Mouse (Mus musculus) G1E (cell line): ENCODE measurements around the gene Gm44790. TPM values are rescaled to one million over a fixed set of nuclear protein-coding genes. Genes with fewer than 3 reads are reported as not detected.

Experiments
- ATAC-seq: 2 replicates; pipeline ENCODE4 v1.8.0; 2016; ENCODE audit warnings: mild to moderate bottlenecking; ENCODE audit not compliant: insufficient number of reproducible peaks, poor library complexity, low FRiP score, severe bottlenecking; ENCODE audit errors: extremely low read depth
- DNase-seq: peaks from one replicate; pipeline ENCODE4 v3.0.0; 2012; ENCODE audit warnings: low spot score
- H3K27me3 ChIP-seq: 2 replicates; pipeline ENCODE4 v1.6.1; 2012; ENCODE audit warnings: mild to moderate bottlenecking, low read length, inconsistent platforms; ENCODE audit not compliant: insufficient read depth
- H3K36me3 ChIP-seq: replicated peaks from 2 replicates; pipeline ENCODE3; 2012; ENCODE audit warnings: mild to moderate bottlenecking, inconsistent platforms
- H3K4me1 ChIP-seq: 2 replicates; pipeline ENCODE4 v1.6.1; 2012; ENCODE audit warnings: low read depth, low read length, inconsistent platforms, mixed read lengths; ENCODE audit not compliant: insufficient read depth
- H3K4me3 ChIP-seq: 2 replicates; pipeline ENCODE4 v1.5.1; 2012; ENCODE audit warnings: low read depth, mild to moderate bottlenecking, inconsistent platforms, low read length, moderate library complexity, mixed read lengths
- H3K9me3 ChIP-seq: replicated peaks from 2 replicates; pipeline ENCODE4 v1.6.1; 2012; ENCODE audit warnings: inconsistent platforms
- CTCF ChIP-seq: IDR thresholded peaks from 2 replicates; pipeline ENCODE4 v1.5.1; 2012; ENCODE audit warnings: low read depth, low read length, inconsistent platforms, mixed read lengths
- GATA1 ChIP-seq: IDR thresholded peaks from 2 replicates; pipeline ENCODE4 v1.6.1; 2012; ENCODE audit warnings: borderline replicate concordance, low read length, inconsistent platforms, mixed read lengths
- GATA2 ChIP-seq: IDR thresholded peaks from 2 replicates; pipeline ENCODE4 v1.6.1; 2012; ENCODE audit warnings: low read depth, low read length, inconsistent platforms, borderline replicate concordance
- POLR2AphosphoS5 ChIP-seq: IDR thresholded peaks from 2 replicates; pipeline ENCODE4 v1.6.1; 2012; ENCODE audit warnings: low read depth, low read length, inconsistent platforms; ENCODE audit not compliant: insufficient replicate concordance
- TAL1 ChIP-seq: conservative IDR thresholded peaks from 2 replicates; pipeline ENCODE4 v1.6.1; 2012; ENCODE audit warnings: low read depth, low read length, inconsistent platforms, mixed read lengths
- polyA plus RNA-seq: library from polyadenylated mRNA; stranded (reverse); fragments of >175 nt; gene quantifications from 2 replicates; pipeline ENCODE4 v1.2.3, GENCODE M21; 2012
- total RNA-seq, 2 experiments: library from RNA; stranded (forward) in 1 of 2; stranded (reverse) in 1 of 2; fragments of 200-1000 nt in 1 of 2; fragments of >200 nt in 1 of 2; fragmentation: Nextera tagmentation in 1 of 2; gene quantifications; 2 replicates each; pipeline ENCODE4 v1.2.3; 2014 to 2017

The Gm44790 gene
- total and polyA plus RNA-seq, 3 experiments, result 0.78 to 0.87 TPM; not detected in 1

DNA sequence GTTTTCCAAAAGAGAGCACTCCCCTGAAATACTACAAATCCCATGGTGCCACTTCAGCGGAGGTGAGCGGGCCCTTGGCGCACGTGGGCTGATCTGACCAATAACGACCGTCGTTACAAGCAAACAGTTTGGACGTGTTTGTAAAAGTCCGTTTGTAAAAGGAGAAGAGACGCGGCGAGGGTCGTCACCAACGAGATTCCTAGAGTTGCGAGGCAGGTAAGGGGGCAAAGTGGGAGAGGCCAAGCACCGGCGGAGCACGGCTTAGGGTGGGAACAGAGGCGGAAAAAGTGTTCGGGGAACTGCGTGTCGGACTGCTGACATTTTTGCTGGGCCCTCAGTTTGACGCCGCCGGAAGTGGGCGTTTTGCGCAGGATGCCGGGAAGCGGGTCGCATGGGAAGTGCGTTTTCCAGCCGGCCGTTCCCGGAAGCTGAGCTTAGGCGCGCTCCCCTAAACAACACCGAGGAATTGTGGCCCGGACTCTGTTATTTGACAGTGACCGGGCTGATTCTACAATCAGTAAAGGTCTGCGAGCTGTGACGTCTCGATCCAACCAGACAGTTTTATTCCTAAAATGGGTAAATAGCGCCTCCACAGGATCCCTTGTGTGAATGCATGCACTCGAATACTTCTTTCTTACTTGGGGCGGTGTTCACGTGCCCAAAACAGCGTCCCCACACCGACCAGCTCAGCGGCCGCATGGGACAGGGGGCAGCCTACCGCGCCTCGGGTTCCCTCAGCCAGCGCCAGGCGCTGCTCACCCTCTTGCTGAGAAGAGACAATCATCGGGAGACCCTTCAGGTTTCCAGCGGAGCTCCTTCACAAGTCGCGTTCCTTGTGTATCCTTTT is 12.0 kb downstream of the Gm44790 start, which contains the start of gene C87436:
TSS of gene C87436 (plus strand) at position 103 of the 847 bp plus-strand sequence.
- H3K4me1 ChIP-seq, result peaks cover 16% of the 10 kb centered on the region
- no peak for TF ChIP-seq TAL1
- 0 out of 2 replicates have a peak, but pooled peaks have one; percentile 6 for TF ChIP-seq CTCF
- no peak for TF ChIP-seq GATA2
- no peaks in the 10 kb centered on the region for H3K27me3 ChIP-seq
- no peaks in the 10 kb centered on the region for H3K9me3 ChIP-seq
- DNase-seq (peak; percentile 92), ATAC-seq (peak; percentile 81)
- peaks cover 64% of the 10 kb centered on the region for H3K36me3 ChIP-seq
- peak within 1 kb of the TSS; percentile 83 for H3K4me3 ChIP-seq

DNA sequence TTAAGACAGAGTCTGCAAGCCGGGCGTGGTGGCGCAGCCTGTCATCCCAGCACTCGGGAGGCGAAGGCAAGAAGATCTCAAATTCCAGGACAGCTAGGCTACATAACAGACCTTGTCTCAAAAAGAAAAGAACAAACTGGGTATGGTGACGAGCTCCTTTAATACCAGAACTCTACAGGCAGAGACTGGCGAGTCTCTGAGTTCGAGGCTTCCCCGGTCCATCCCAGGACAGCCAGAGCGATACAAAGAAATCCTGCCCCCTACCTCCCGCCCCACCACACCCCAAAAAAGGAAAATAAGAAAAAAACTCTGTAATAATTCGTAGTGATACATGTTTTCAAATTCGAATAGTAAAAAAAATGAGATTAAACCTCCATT is 12.7 kb downstream of the Gm44790 start:
- Histone ChIP-seq H3K9me3 (peaks cover 4% of the 10 kb centered on the region), H3K4me3 (peak overlapping the region; percentile 83), H3K4me1 (peaks cover 16% of the 10 kb centered on the region), H3K27me3 (no peaks in the 10 kb centered on the region), H3K36me3 (peaks cover 65% of the 10 kb centered on the region)
- no peak for ATAC-seq
- TF ChIP-seq CTCF (no peak), TAL1 (no peak), GATA1 (no peak), POLR2AphosphoS5 (no peak), GATA2 (no peak)
- DNase-seq, result peak; percentile 18

DNA sequence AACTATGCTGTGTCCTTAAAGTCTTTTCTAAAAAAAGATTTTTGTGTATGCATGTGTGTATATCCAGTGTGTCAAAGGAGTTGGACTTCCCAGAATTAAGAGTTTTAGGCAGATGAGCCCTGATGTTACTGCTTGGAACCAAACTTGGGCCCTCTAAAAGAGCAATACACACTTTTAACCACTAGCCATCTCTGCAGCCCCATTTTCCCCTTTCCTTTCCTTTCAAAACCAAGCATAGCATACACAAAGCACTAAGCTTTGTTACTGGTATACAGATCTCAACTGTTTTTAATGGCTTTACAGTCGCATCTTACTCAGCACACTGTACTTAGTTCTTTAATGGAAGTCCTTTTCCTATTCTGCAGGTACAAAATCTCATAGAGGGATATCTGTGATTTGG is 13.1 kb downstream of the Gm44790 start:
- H3K36me3 ChIP-seq, result peaks cover 65% of the 10 kb centered on the region
- no peaks in the 10 kb centered on the region for H3K27me3 ChIP-seq
- DNase-seq (no peak), ATAC-seq (no peak)
- peaks cover 9% of the 10 kb centered on the region for H3K9me3 ChIP-seq
- TF ChIP-seq POLR2AphosphoS5 (no peak), TAL1 (no peak), GATA2 (no peak)
- H3K4me3 ChIP-seq, result peak overlapping the region; percentile 83
- peaks cover 16% of the 10 kb centered on the region for H3K4me1 ChIP-seq

DNA sequence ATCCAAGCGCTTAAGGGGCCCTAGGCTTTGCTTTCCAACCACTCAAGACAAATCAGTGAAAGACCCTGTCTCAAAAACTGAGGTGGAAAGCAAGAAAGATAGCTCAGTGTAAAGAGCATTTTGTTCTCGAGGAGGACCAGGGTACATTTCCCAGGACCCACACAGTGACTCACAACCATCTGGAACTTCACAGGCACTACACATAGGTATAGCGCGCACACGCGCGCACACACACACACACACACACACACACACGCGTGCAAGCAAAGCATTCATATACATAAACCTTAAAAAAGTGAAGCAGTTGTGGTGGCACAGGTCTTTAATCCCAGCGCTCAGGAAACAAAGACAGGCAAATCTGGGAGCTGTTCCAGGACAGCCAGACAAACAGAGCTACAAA is 15.1 kb downstream of the Gm44790 start:
- ATAC-seq, result no peak
- no peak overlapping the region for H3K4me3 ChIP-seq
- H3K27me3 ChIP-seq, result no peaks in the 10 kb centered on the region
- peaks cover 61% of the 10 kb centered on the region for H3K36me3 ChIP-seq
- TF ChIP-seq TAL1, result no peak
- no peak for TF ChIP-seq GATA1
- no peak for TF ChIP-seq CTCF
- TF ChIP-seq GATA2, result no peak
- TF ChIP-seq POLR2AphosphoS5, result no peak
- no peak for DNase-seq
- H3K4me1 ChIP-seq, result peaks cover 22% of the 10 kb centered on the region
- peaks cover 13% of the 10 kb centered on the region for H3K9me3 ChIP-seq

DNA sequence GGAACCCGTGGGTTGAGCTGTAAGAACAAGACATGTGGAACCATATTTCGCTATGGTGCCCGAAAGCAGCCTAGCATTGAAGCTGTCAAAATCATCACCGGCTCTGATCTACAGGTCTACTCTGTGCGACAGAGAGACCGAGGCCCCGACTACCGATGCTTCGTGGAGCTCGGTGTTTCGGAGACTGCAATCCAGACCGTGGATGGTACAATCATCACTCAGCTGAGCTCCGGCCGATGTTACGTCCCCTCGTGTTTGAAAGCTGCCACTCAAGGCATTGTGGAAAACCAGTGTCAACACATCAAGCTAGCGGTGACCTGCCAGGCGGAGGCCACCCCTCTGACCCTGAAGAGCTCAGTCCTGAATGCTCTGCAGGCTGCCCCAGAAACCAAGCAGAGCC is 19.1 kb downstream of the Gm44790 start:
- DNase-seq, result no peak
- peaks cover 13% of the 10 kb centered on the region for H3K9me3 ChIP-seq
- TF ChIP-seq GATA1 (no peak), GATA2 (no peak), TAL1 (no peak), POLR2AphosphoS5 (no peak), CTCF (no peak)
- peaks cover 85% of the 10 kb centered on the region for H3K36me3 ChIP-seq
- peaks cover 13% of the 10 kb centered on the region for H3K4me1 ChIP-seq
- ATAC-seq, result no peak
- H3K27me3 ChIP-seq, result no peaks in the 10 kb centered on the region
- H3K4me3 ChIP-seq, result no peak overlapping the region

DNA sequence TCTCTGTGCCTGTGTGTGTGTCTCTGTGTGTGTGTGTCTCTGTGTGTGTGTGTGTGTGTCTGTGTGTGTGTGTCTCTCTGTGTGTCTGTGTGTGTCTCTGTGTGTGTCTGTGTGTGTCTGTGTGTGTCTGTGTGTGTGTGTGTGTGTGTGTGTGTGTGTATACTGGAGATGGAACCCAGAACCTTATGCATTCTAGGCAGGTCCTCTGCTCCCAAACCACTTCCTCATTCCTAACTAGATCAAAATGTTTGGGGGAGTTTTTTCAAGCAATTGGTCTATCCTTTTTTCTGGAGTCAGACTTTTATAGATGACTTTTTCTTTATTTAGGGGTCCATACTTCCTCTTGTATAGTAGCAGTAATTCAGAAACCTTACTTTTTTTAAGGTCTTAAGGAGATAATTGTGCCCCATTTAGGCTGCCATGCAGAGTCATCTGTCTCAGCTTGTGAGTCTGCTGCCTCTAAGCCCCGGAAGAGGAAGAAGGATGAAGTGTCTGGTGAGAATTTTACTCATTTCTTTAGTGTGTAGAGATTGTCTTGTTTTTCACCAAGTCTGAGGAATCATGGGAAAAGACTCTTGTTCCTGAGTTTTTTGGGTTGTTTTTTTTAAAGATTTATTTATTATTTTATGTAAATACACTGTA is 20.6 kb downstream of the Gm44790 start:
- no peak overlapping the region for H3K4me3 ChIP-seq
- H3K9me3 ChIP-seq, result peaks cover 13% of the 10 kb centered on the region
- DNase-seq, result no peak
- TF ChIP-seq CTCF (no peak), POLR2AphosphoS5 (no peak), GATA2 (no peak), GATA1 (no peak), TAL1 (no peak)
- no peaks in the 10 kb centered on the region for H3K27me3 ChIP-seq
- ATAC-seq, result no peak
- H3K4me1 ChIP-seq, result peaks cover 13% of the 10 kb centered on the region
- peaks cover 82% of the 10 kb centered on the region for H3K36me3 ChIP-seq
